Mouse (Mus musculus) liver, postnatal 0 days (tissue): Measurements from ENCODE around the gene Scd4. TPM values are rescaled to one million over a fixed set of nuclear protein-coding genes. Genes with fewer than 3 reads are reported as not detected.

Experiments
- ATAC-seq: fragments of 200-750 bp; cut with Nextera tagmentation; 2 replicates; pipeline ENCODE4 v1.8.0; 2017; ENCODE audit warnings: mild to moderate bottlenecking, moderate library complexity
- DNase-seq: peaks from one replicate; pipeline ENCODE4 v3.0.0-alpha.2; 2016
- H3K27ac ChIP-seq: fragments of 300-500 bp; sonication (generic); 2 replicates; pipeline ENCODE4 v1.5.1; 2014; ENCODE audit warnings: antibody characterized with exemption, moderate library complexity, mild to moderate bottlenecking, low read depth
- H3K27me3 ChIP-seq: fragments of 300-500 bp; sonication (generic); 2 replicates; pipeline ENCODE4 v1.6.1; 2014; ENCODE audit warnings: low read length, control low read depth, mixed read lengths; ENCODE audit not compliant: insufficient read depth
- H3K36me3 ChIP-seq: fragments of 300-500 bp; sonication (generic); replicated peaks from 2 replicates; pipeline ENCODE4 v1.6.1; 2014; ENCODE audit warnings: mild to moderate bottlenecking, control low read depth, low read length, moderate library complexity, mixed read lengths; ENCODE audit not compliant: insufficient read depth
- H3K4me1 ChIP-seq: fragments of 300-500 bp; sonication (generic); 2 replicates; pipeline ENCODE4 v1.6.1; 2014; ENCODE audit warnings: antibody characterized with exemption, mild to moderate bottlenecking, control low read depth; ENCODE audit not compliant: insufficient read depth
- H3K4me2 ChIP-seq: fragments of 300-500 bp; sonication (generic); 2 replicates; pipeline ENCODE4 v1.6.1; 2014; ENCODE audit warnings: low read depth, mild to moderate bottlenecking, low read length, moderate library complexity, mixed read lengths
- H3K4me3 ChIP-seq: fragments of 300-500 bp; sonication (generic); 2 replicates; pipeline ENCODE4 v1.5.1; 2014; ENCODE audit warnings: low read depth, low read length
- H3K9ac ChIP-seq: fragments of 300-500 bp; sonication (generic); replicated peaks from 2 replicates; pipeline ENCODE4 v1.6.1; 2014; ENCODE audit warnings: mild to moderate bottlenecking, moderate library complexity
- H3K9me3 ChIP-seq: fragments of 300-500 bp; sonication (generic); 2 replicates; pipeline ENCODE4 v1.6.1; 2016; ENCODE audit warnings: mild to moderate bottlenecking, control low read depth, low read length, mixed read lengths
- CTCF ChIP-seq: sonication (generic); IDR thresholded peaks from 2 replicates; pipeline ENCODE4 v1.5.1; 2016; ENCODE audit warnings: antibody characterized with exemption, low read depth
- EP300 ChIP-seq: IDR thresholded peaks from 2 replicates; pipeline ENCODE4 v1.6.1; 2016; ENCODE audit warnings: antibody characterized with exemption, low read depth, mild to moderate bottlenecking
- WGBS: fragments of 180-500 bp; shearing (Covaris S2); extraction: QIAGEN DNeasy Blood & Tissue Kit; methylation state at CpG from one replicate; pipeline ENCODE4 v1.1.7; 2014; ENCODE audit not compliant: insufficient replicate concordance; 5-methylcytosine and 5-hydroxymethylcytosine counted together
- polyA plus RNA-seq: library from polyadenylated mRNA; unstranded; fragments of >200 nt; fragmentation: Nextera tagmentation; extraction: Ambion mirVana; gene quantifications from 2 replicates; pipeline ENCODE4 v1.2.1, GENCODE M21; 2015

Scd4 gene
- not detected in 2 replicates for polyA plus RNA-seq

GRCm38 (mm10) chr19:44332833-44333623, at the start of gene Scd4:
Gene Scd4, plus strand, starts transcription at chr19:44333092.
- Histone ChIP-seq H3K4me2 (no peak within 1 kb of the TSS), H3K36me3 (0 out of 2 replicates have a peak, but pooled peaks cover 2% of the 10 kb centered on the region), H3K9me3 (no peaks in the 10 kb centered on the region), H3K4me3 (no peak within 1 kb of the TSS), H3K27ac (no peak within 1 kb of the TSS), H3K9ac (no peak within 1 kb of the TSS), H3K27me3 (peaks cover 2% of the 10 kb centered on the region; the same call in 1 of the 2 replicates), H3K4me1 (no peaks in the 10 kb centered on the region)
- DNase-seq (no peak), ATAC-seq (no peak)
- TF ChIP-seq CTCF (no peak), EP300 (no peak)
- WGBS: 78% methylated on average over 10 of the region's 10 CpGs

DNA sequence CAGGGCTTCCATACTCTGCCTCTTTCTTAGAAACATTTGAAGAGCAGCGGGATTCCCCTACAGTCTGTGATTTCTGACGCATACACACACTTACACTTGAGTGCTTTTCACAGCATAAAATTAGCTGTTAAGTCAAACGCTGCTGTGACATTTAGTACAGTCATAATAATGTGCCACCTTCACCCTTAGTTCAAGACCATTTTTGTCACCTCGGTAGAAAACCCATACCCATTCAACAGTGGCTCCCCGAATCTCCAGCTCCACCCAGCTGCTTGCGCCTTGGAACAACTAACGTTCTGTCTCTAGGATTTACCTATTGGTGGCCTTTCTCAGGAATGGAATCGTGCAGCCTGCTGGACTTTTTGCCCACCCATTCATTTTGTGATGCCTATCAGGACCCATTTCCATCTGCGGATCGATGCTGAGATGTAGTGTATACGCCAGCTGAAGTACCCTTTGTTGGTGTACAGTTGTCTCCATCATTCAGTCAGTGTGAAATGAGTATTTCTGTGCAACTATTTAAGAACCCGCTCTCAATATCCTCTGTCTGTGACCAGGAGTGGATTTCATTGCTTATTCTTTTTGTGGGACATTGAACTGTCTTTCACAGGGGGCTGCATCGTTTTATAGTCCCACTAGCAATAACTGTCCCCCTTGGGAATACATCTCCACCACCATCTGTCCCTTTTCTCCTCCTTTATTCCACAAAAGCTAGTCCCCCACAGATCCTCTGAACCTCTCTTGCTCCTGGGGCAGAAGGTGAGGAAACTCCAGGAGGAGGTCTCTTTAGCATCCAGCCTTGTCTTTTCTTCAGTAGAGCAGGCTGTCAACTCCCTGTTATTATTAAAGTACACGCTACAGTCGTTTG, 49.5 kb upstream of the Scd4 start:
- TF ChIP-seq EP300 (no peak), CTCF (no peak)
- Histone ChIP-seq H3K4me1 (peaks cover 57% of the 10 kb centered on the region), H3K27me3 (no peaks in the 10 kb centered on the region), H3K9me3 (no peaks in the 10 kb centered on the region), H3K36me3 (no peaks in the 10 kb centered on the region), H3K4me3 (peak overlapping the region; percentile 62), H3K9ac (peak overlapping the region; percentile 71; the same call in 1 of the 2 replicates), H3K27ac (peak overlapping the region; percentile 74), H3K4me2 (peak overlapping the region; percentile 97)
- 34% methylated on average over 15 of the region's 15 CpGs for WGBS
- no peak for DNase-seq
- ATAC-seq: no peak

GRCm38 (mm10) chr19:44284025-44284695, 48.7 kb upstream of the Scd4 start:
- Histone ChIP-seq H3K9me3 (no peaks in the 10 kb centered on the region), H3K36me3 (no peaks in the 10 kb centered on the region), H3K27ac (peak overlapping the region; percentile 74), H3K4me2 (peak overlapping the region; percentile 97), H3K27me3 (no peaks in the 10 kb centered on the region), H3K9ac (peak overlapping the region; percentile 71), H3K4me1 (peaks cover 57% of the 10 kb centered on the region), H3K4me3 (peak overlapping the region; percentile 62)
- peak; percentile 93 for DNase-seq
- TF ChIP-seq CTCF: no peak
- TF ChIP-seq EP300: no peak
- WGBS: 0% methylated on average over 33 of the region's 38 CpGs
- ATAC-seq: peak; percentile 97

DNA sequence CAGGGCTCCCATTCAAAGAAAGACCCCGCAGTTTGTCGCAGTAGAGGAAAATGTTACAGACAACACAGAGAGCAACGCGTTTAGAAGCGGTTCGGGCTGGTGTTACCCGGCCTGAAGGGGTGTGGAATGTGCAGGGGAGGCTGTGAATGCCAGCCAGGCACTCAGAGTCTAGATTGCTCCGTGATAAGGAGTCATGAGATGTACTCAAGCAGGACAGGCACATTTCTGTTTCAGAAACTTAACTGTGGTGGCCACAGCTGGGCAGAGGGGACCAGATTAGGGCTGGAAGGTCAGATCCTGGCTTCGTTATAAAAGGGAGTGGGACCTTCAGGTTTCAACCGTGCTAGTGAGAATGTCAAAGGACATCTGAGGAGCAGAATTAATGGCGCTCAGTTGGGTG, 48.2 kb upstream of the Scd4 start:
- TF ChIP-seq EP300 (no peak), CTCF (no peak)
- H3K9me3 ChIP-seq: no peaks in the 10 kb centered on the region
- H3K4me2 ChIP-seq: peak overlapping the region; percentile 97
- H3K9ac ChIP-seq: peak overlapping the region; percentile 71
- DNase-seq (no peak), ATAC-seq (peak; percentile 48)
- H3K27me3 ChIP-seq: no peaks in the 10 kb centered on the region
- H3K4me1 ChIP-seq: peaks cover 57% of the 10 kb centered on the region
- WGBS: 4% methylated on average over 11 of the region's 11 CpGs
- peak overlapping the region; percentile 74 for H3K27ac ChIP-seq
- no peaks in the 10 kb centered on the region for H3K36me3 ChIP-seq
- H3K4me3 ChIP-seq: peak overlapping the region; percentile 62

GRCm38 (mm10) chr19:44285554-44285953, 47.3 kb upstream of the Scd4 start:
- H3K36me3 ChIP-seq: no peaks in the 10 kb centered on the region
- TF ChIP-seq CTCF (no peak), EP300 (no peak)
- no peak overlapping the region for H3K4me2 ChIP-seq
- H3K9ac ChIP-seq: no peak overlapping the region
- no peaks in the 10 kb centered on the region for H3K27me3 ChIP-seq
- no peaks in the 10 kb centered on the region for H3K9me3 ChIP-seq
- ATAC-seq: no peak
- no peak overlapping the region for H3K27ac ChIP-seq
- peaks cover 57% of the 10 kb centered on the region for H3K4me1 ChIP-seq
- DNase-seq: no peak
- H3K4me3 ChIP-seq: no peak overlapping the region
- 83% methylated on average over 8 of the region's 8 CpGs for WGBS
